Mouse (Mus musculus) central nervous system, embryonic 14 days (tissue): ENCODE measurements around the gene Plxna2. TPM values are rescaled to one million over a fixed set of nuclear protein-coding genes. Genes with fewer than 3 reads are reported as not detected.

Experiments
- polyA plus RNA-seq: library from polyadenylated mRNA; depleted of rRNA; stranded (reverse); fragments of >200 nt; gene quantifications from 2 replicates; pipeline ENCODE4 v1.2.3, GENCODE M21; 2012; rRNA removed

Gene Plxna2
- 46.0 and 74.1 TPM in 2 replicates for polyA plus RNA-seq

GRCm38 (mm10) chr1:194617918-194618317 lies at the start of gene Plxna2:
TSS of gene Plxna2 (plus strand) at chr1:194618218.

